Mouse (Mus musculus) MEL (cell line): ENCODE measurements around the gene Clec16a. TPM values are rescaled to one million over a fixed set of nuclear protein-coding genes. Genes with fewer than 3 reads are reported as not detected.
A peak's percentile ranks its signal among the peaks of the same experiment; 100 is the strongest.

Experiments used
- DNase-seq: peaks from one replicate; pipeline ENCODE4 v3.0.0; 2011; ENCODE audit warnings: low read depth, low spot score
- H3K27ac ChIP-seq: 2 replicates; pipeline ENCODE4 v1.5.1; 2012; ENCODE audit warnings: low read depth, mild to moderate bottlenecking, control low read depth, low read length, moderate library complexity; ENCODE audit not compliant: control insufficient read depth
- H3K27me3 ChIP-seq, 2 experiments: fragments of 150-350 bp in 1 of 2; sonication (generic) in 1 of 2; 2 replicates each; pipeline ENCODE4 v1.6.1; 2012; ENCODE audit warnings: low read length in 2 of 2, mild to moderate bottlenecking in 2 of 2, improper control_type of control experiment in 1 of 2, moderate library complexity in 1 of 2; ENCODE audit not compliant: insufficient read depth in 2 of 2, control insufficient read depth in 1 of 2
- H3K36me3 ChIP-seq, 2 experiments: 2 replicates each; pipeline ENCODE4 v1.6.1; 2012 to 2014; ENCODE audit warnings: low read length in 2 of 2, improper control_type of control experiment in 1 of 2, inconsistent platforms in 1 of 2, mild to moderate bottlenecking in 1 of 2; ENCODE audit not compliant: insufficient read depth in 2 of 2, control insufficient read depth in 1 of 2
- H3K4me1 ChIP-seq, 2 experiments: fragments of 150-350 bp in 1 of 2; sonication (generic) in 1 of 2; 2 replicates each; pipeline ENCODE4 v1.6.1; 2012; ENCODE audit warnings: low read length in 2 of 2, improper control_type of control experiment in 1 of 2, mild to moderate bottlenecking in 1 of 2; ENCODE audit not compliant: insufficient read depth in 2 of 2, control insufficient read depth in 1 of 2
- H3K4me3 ChIP-seq, 2 experiments: fragments of 150-350 bp in 1 of 2; sonication (generic) in 1 of 2; 2 replicates each; pipeline ENCODE4 v1.5.1; 2012; ENCODE audit warnings: low read depth in 2 of 2, low read length in 2 of 2, mild to moderate bottlenecking in 2 of 2, moderate library complexity in 2 of 2, control low read depth in 1 of 2, improper control_type of control experiment in 1 of 2; ENCODE audit not compliant: control insufficient read depth in 1 of 2, insufficient read depth in 1 of 2
- H3K79me2 ChIP-seq: 2 replicates; pipeline ENCODE4 v1.6.1; 2012; ENCODE audit warnings: mild to moderate bottlenecking, low read length, moderate library complexity; ENCODE audit not compliant: control insufficient read depth, poor library complexity, insufficient read depth
- H3K9ac ChIP-seq: 2 replicates; pipeline ENCODE4 v1.6.1; 2012; ENCODE audit warnings: low read depth, mild to moderate bottlenecking, control low read depth, low read length, moderate library complexity; ENCODE audit not compliant: control insufficient read depth, poor library complexity, severe bottlenecking
- H3K9me3 ChIP-seq: fragments of 150-350 bp; sonication (generic); replicated peaks from 2 replicates; pipeline ENCODE4 v1.6.1; 2012; ENCODE audit warnings: mild to moderate bottlenecking, low read length, improper control_type of control experiment, moderate library complexity; ENCODE audit not compliant: insufficient read depth
- CHD1 ChIP-seq: IDR thresholded peaks from 2 replicates; pipeline ENCODE4 v1.6.1; 2012; ENCODE audit warnings: low read depth, mild to moderate bottlenecking, inconsistent platforms, low read length, improper control_type of control experiment
- E2F4 ChIP-seq: IDR thresholded peaks from 2 replicates; pipeline ENCODE4 v1.6.1; 2011; ENCODE audit warnings: low read depth, low read length, improper control_type of control experiment, borderline replicate concordance
- EP300 ChIP-seq, 2 experiments: IDR thresholded peaks; 2 replicates each; pipeline ENCODE4 v1.6.1; 2011; ENCODE audit warnings: improper control_type of control experiment in 2 of 2, low read length in 2 of 2, low read depth in 1 of 2, mild to moderate bottlenecking in 1 of 2
- ETS1 ChIP-seq: IDR thresholded peaks from 2 replicates; pipeline ENCODE4 v1.6.1; 2012; ENCODE audit warnings: low read depth, mild to moderate bottlenecking, inconsistent platforms, low read length, improper control_type of control experiment, moderate library complexity
- GABPA ChIP-seq: IDR thresholded peaks from 2 replicates; pipeline ENCODE4 v1.6.1; 2012; ENCODE audit warnings: low read depth, mild to moderate bottlenecking, inconsistent platforms, low read length, improper control_type of control experiment, moderate library complexity
- GATA1 ChIP-seq: IDR thresholded peaks from 2 replicates; pipeline ENCODE4 v1.6.1; 2011; ENCODE audit warnings: low read depth, low read length, improper control_type of control experiment
- JUND ChIP-seq: IDR thresholded peaks from 2 replicates; pipeline ENCODE4 v1.6.1; 2011; ENCODE audit warnings: low read depth, mild to moderate bottlenecking, improper control_type of control experiment, low read length
- KAT2A ChIP-seq: conservative IDR thresholded peaks from 2 replicates; pipeline ENCODE4 v1.6.1; 2012; ENCODE audit warnings: low read depth, low read length, improper control_type of control experiment, inconsistent platforms
- MAFK ChIP-seq: IDR thresholded peaks from 2 replicates; pipeline ENCODE4 v1.6.1; 2011; ENCODE audit warnings: low read depth, mild to moderate bottlenecking, low read length, improper control_type of control experiment, borderline replicate concordance
- MYC ChIP-seq: IDR thresholded peaks from 2 replicates; pipeline ENCODE4 v1.6.1; 2011; ENCODE audit warnings: low read depth, mild to moderate bottlenecking, low read length, improper control_type of control experiment, moderate library complexity
- POLR2AphosphoS2 ChIP-seq: IDR thresholded peaks from 2 replicates; pipeline ENCODE4 v1.6.1; 2011; ENCODE audit warnings: low read length, improper control_type of control experiment
- RCOR1 ChIP-seq: IDR thresholded peaks from 2 replicates; pipeline ENCODE4 v1.6.1; 2012; ENCODE audit warnings: low read depth, mild to moderate bottlenecking, inconsistent platforms, low read length, improper control_type of control experiment
- SIN3A ChIP-seq: IDR thresholded peaks from 2 replicates; pipeline ENCODE4 v1.6.1; 2012; ENCODE audit warnings: low read length, improper control_type of control experiment, inconsistent platforms
- SMC3 ChIP-seq: IDR thresholded peaks from 2 replicates; pipeline ENCODE4 v1.6.1; 2011; ENCODE audit warnings: low read depth, low read length, improper control_type of control experiment
- TAL1 ChIP-seq: IDR thresholded peaks from 2 replicates; pipeline ENCODE4 v1.6.1; 2012; ENCODE audit warnings: mild to moderate bottlenecking, inconsistent platforms, low read length, moderate library complexity, mixed read lengths
- TCF12 ChIP-seq: IDR thresholded peaks from 2 replicates; pipeline ENCODE4 v1.6.1; 2014; ENCODE audit warnings: low read depth, mild to moderate bottlenecking, inconsistent platforms, low read length, improper control_type of control experiment, moderate library complexity
- UBTF ChIP-seq: IDR thresholded peaks from 2 replicates; pipeline ENCODE4 v1.6.1; 2012; ENCODE audit warnings: low read depth, mild to moderate bottlenecking, inconsistent platforms, low read length, improper control_type of control experiment, moderate library complexity, borderline replicate concordance; ENCODE audit not compliant: insufficient read depth
- USF2 ChIP-seq, 2 experiments: IDR thresholded peaks; 2 replicates each; pipeline ENCODE4 v1.6.1; 2011 to 2012; ENCODE audit warnings: improper control_type of control experiment in 2 of 2, low read length in 2 of 2, borderline replicate concordance in 1 of 2, inconsistent platforms in 1 of 2, low read depth in 1 of 2, mild to moderate bottlenecking in 1 of 2; ENCODE audit not compliant: insufficient read depth in 1 of 2
- ZC3H11A ChIP-seq: IDR thresholded peaks from 2 replicates; pipeline ENCODE4 v1.6.1; 2012; ENCODE audit warnings: low read depth, mild to moderate bottlenecking, inconsistent platforms, low read length, improper control_type of control experiment
- ZMIZ1 ChIP-seq: IDR thresholded peaks from 2 replicates; pipeline ENCODE4 v1.6.1; 2012; ENCODE audit warnings: low read depth, mild to moderate bottlenecking, inconsistent platforms, low read length, improper control_type of control experiment, moderate library complexity
- polyA plus RNA-seq, 2 experiments: library from polyadenylated mRNA; stranded (reverse) in 1 of 2; unstranded in 1 of 2; fragments of >175 nt in 1 of 2; fragments of >200 nt in 1 of 2; gene quantifications; 2 replicates each; pipeline versions ENCODE4 v1.2.1 to v1.2.4; 2012; ENCODE audit warnings: low replicate concordance in 2 of 2, low read depth in 1 of 2; ENCODE audit not compliant: insufficient read length in 2 of 2, insufficient read depth in 1 of 2, missing spikeins in 1 of 2
- total RNA-seq: library from RNA; depleted of rRNA; stranded (reverse); fragments of 300-350 nt; gene quantifications from 2 replicates; pipeline ENCODE4 v1.2.3, GENCODE M21; 2012

Clec16a gene
- total and polyA plus RNA-seq, 3 experiments = 10.4 to 49.3 (median 22.1) TPM

- Histone ChIP-seq H3K9me3 (no peaks in the 10 kb centered on the region), H3K27ac (no peak overlapping the region), H3K79me2 (no peaks in the 10 kb centered on the region), H3K4me3 (no peak overlapping the region), H3K4me1 (peaks cover 0 to 8% of the 10 kb centered on the region in 2 experiments; a peak in 1 of 4 replicates), H3K27me3 (no peaks in the 10 kb centered on the region), H3K36me3 (peaks cover 1 to 13% of the 10 kb centered on the region in 2 experiments; a peak in 3 of 4 replicates), H3K9ac (no peak overlapping the region)
- peak; percentile 39 for DNase-seq
- TF ChIP-seq UBTF = no peak
- TF ChIP-seq TCF12 = peak; percentile 57
- TF ChIP-seq MYC = no peak
- peak; percentile 68 for TF ChIP-seq RCOR1
- peak in 1 of 2 experiments; percentile 48; a peak in 1 of 4 replicates for TF ChIP-seq EP300 (IDR thresholded peaks at IDR 0.05; ENCODE audit: low read depth in 1 of 2, low read length in 2 of 2)
- no peak for TF ChIP-seq E2F4
- TF ChIP-seq GATA1 = peak; percentile 48; the same call in 1 of the 2 replicates
- TF ChIP-seq ETS1 = 0 out of 2 replicates have a peak, but pooled peaks have one; percentile 27
- TF ChIP-seq ZC3H11A = no peak
- no peak for TF ChIP-seq ZMIZ1
Measured at GRCm38 (mm10) chr16:10628960-10629359, 83.8 kb downstream of the Clec16a start.

- H3K79me2 ChIP-seq = no peaks in the 10 kb centered on the region
- no peak overlapping the region for H3K9ac ChIP-seq
- no peak for DNase-seq
- no peaks in the 10 kb centered on the region for H3K27me3 ChIP-seq
- H3K4me1 ChIP-seq = peaks cover 0 to 8% of the 10 kb centered on the region in 2 experiments; a peak in 1 of 4 replicates
- no peak overlapping the region for H3K4me3 ChIP-seq
- no peak overlapping the region for H3K27ac ChIP-seq
- no peak for TF ChIP-seq MAFK
- peak; percentile 32; the same call in 1 of the 2 replicates for TF ChIP-seq GATA1
- H3K36me3 ChIP-seq = peaks cover 1 to 13% of the 10 kb centered on the region in 2 experiments; a peak in 3 of 4 replicates
- no peaks in the 10 kb centered on the region for H3K9me3 ChIP-seq
Measured at GRCm38 (mm10) chr16:10629361-10629760, 84.2 kb downstream of the Clec16a start.

- Histone ChIP-seq H3K27ac (no peak overlapping the region), H3K36me3 (peaks cover 0 to 15% of the 10 kb centered on the region in 2 experiments; a peak in 2 of 4 replicates), H3K9me3 (no peaks in the 10 kb centered on the region), H3K9ac (no peak overlapping the region), H3K79me2 (no peaks in the 10 kb centered on the region), H3K4me3 (no peak overlapping the region), H3K4me1 (peaks cover 9 to 16% of the 10 kb centered on the region in 2 experiments), H3K27me3 (no peaks in the 10 kb centered on the region)
- TF ChIP-seq GABPA (no peak), CHD1 (no peak), USF2 (IDR thresholded peaks at IDR 0.05; ENCODE audit: borderline replicate concordance in 1 of 2, insufficient read depth in 1 of 2, low read depth in 1 of 2, low read length in 2 of 2) (no peak), TAL1 (no peak), SMC3 (no peak), TCF12 (no peak), POLR2AphosphoS2 (no peak), MAFK (no peak), E2F4 (no peak), RCOR1 (no peak), JUND (no peak), KAT2A (no peak), SIN3A (no peak)
- no peak for DNase-seq
Measured at GRCm38 (mm10) chr16:10634940-10635339, 89.8 kb downstream of the Clec16a start.
